Mouse (Mus musculus) heart, adult 8-10 months (tissue): ENCODE measurements at regions not wholly inside any gene's neighbourhood (a gene's known extent, or its start where the extent isn't known, plus 50 kb on each side); places are given as distances from the start of the nearest gene placed in this dataset.
A peak's percentile ranks its signal among the peaks of the same experiment; 100 is the strongest.

ENCODE experiments used
- DNase-seq: peaks from one replicate; pipeline ENCODE4 v3.0.0; 2022; ENCODE audit warnings: low spot score

DNA sequence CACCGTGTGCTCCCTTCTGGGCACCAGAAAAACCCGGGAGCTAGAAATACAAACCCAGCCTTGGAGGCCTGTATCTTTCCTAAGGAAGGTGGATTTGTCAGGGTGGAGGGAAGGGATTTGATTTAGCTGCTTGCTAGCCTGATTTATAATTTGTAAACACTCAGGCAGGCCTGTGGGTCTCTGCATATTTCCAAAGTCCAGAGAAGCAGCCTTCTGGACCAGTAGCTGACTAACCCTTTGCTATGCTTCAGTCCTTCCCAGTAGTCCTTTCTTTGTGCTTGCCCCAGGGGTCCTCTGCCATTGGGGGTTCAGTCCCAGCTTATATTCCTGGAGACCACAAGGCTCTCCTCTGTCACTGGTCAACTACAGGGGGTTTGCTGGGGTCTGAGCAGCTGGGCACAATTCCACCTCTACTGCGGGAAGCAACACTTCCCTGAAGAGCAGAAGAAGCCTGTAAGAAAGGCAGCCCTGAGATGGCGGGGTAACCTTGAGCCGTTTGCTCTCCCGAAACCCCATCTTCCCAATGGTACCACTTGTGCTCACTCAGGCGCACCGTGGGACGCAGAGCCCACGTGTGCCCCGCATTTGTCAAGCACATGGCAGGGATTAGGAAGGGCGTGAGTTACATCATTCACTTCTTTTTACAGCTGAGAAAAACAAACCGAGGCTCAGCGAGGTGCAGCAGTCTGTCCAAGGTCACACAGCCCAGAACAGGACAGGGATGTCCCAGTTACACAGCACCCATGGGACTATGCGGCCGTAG, 85.7 kb downstream of the 1700001O22Rik start:
- DNase-seq: no peak

GRCm38 (mm10) chr2:30716580-30717565, 86.6 kb downstream of the 1700001O22Rik start:
- peak; percentile 57 for DNase-seq

- DNase-seq: no peak
Measured at GRCm38 (mm10) chr2:30715720-30716310, 87.6 kb downstream of the 1700001O22Rik start.

DNA sequence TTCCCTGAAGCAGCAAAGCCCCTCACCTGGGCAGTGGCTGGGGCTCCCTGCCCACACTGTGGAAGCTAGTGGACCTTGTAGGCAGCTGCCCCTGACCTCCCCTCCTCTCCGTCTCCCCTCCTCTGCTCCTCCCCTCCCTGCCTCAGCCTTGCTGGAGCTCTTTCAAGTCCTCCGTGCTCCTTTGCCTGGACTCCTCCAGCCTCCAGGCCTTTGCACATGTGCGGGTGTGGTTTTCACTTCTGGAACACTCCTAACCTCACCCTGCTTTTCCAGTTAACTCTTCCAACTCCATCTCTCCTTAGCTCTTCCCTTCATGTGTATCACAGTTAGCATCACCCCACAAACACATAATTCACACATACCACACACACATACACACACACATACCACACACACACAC, 89.9 kb downstream of the 1700001O22Rik start:
- no peak for DNase-seq

GRCm38 (mm10) chr2:30712841-30713401, 90.5 kb downstream of the 1700001O22Rik start:
- DNase-seq: no peak

GRCm38 (mm10) chr2:30711853-30712498, 91.5 kb downstream of the 1700001O22Rik start:
- DNase-seq: peak; percentile 92

- no peak for DNase-seq
Measured at GRCm38 (mm10) chr2:30711476-30711852, 92.0 kb downstream of the 1700001O22Rik start.

- DNase-seq: no peak
Measured at GRCm38 (mm10) chr2:30710895-30711294, 92.6 kb downstream of the 1700001O22Rik start.

- no peak for DNase-seq
Measured at GRCm38 (mm10) chr2:30709386-30709884, 94.0 kb downstream of the 1700001O22Rik start.

- DNase-seq: no peak
Measured at GRCm38 (mm10) chr2:30708762-30709385, 94.6 kb downstream of the 1700001O22Rik start.

DNA sequence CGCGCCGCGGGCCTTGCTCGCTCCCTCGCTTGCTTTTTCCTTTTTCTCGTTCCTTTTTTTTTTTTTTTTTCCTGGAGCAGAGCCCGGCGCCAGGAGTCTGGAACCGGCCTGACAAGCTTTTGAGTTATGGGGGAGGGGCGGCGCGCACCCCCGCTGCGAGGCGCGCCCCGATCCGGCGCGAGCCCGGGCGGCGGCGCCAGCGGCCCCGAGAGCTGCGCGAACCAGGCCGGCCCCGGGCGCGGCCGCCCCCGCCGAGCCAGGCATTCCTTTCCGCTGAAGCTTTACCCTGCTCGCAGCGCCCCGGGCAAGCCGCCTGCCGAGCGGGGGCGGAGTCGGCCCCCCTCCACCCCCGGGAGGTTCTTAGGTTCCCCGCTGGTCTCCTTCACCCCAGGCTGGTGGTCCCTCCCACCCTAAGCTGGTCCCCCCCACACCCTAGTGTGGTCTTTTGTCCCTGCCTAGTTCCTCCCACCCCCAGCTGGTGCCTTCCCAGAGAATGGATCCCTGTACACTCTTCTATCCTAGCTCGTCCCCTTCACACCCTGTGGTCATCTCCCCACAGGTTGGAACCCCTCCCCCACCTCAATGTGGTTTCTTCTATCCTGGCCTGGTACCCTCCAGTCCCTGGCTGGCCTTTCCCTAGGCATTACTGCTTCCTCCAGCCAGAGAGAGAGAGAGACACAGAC, 95.3 kb downstream of the 1700001O22Rik start:
- peak; percentile 71 for DNase-seq

GRCm38 (mm10) chr2:30707099-30708000, 96.1 kb downstream of the 1700001O22Rik start:
- peak; percentile 81 for DNase-seq

DNA sequence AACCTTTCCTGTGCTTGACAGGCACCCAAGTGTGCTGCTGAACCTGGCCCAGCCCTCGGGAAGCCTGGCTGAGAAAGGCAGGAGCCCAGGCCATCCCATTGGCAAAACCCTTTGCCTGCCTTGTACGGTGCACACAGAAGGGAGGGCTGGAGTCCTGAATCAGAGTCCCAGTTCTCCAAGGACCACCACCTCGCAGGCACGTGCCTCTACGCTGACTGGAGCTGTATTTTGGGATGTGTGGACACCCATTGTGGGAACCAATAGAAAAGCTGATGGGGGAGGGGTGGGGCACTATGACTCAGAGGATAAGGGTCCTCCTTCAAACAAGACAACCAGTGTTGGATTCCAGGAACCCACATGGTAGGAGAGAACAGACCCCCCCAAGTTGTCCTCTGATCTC, 97.4 kb downstream of the 1700001O22Rik start:
- DNase-seq: no peak

- DNase-seq: no peak
Measured at GRCm38 (mm10) chr2:30703308-30703707, 100.2 kb downstream of the 1700001O22Rik start.

- DNase-seq: no peak
Measured at GRCm38 (mm10) chr2:30702711-30703110, 100.8 kb downstream of the 1700001O22Rik start.

GRCm38 (mm10) chr2:30700890-30701289, 102.6 kb downstream of the 1700001O22Rik start:
- no peak for DNase-seq

- no peak for DNase-seq
Measured at GRCm38 (mm10) chr2:30700471-30700870, 103.0 kb downstream of the 1700001O22Rik start.

GRCm38 (mm10) chr2:30699797-30700454, 103.5 kb downstream of the 1700001O22Rik start:
- peak; percentile 90 for DNase-seq
